Mouse (Mus musculus): ENCODE results near the gene 4930550L24Rik.

4930550L24Rik gene

DNA sequence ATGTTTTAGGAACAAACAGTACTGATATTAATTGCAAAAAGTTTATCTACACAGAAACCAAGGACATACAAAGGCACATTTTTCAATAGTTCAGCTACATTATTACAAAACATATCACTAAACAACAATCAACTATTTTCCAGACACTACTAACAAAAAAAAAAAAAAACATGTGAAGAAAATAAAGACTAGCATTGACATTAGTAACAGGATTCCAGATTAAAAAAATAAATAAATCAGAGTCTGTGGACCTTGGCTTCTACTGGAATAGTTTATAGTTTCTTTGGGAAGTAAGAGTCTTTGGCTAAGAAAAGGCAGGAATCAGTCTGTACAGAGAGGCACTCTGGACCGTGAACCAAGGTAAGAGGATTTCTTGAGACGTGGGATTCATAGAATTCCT is at the start of gene 4930550L24Rik:
Gene 4930550L24Rik, plus strand, starts transcription at position 301 of the 400 bp plus-strand sequence.
- DNase-seq (ENCODE audit: low spot score): no peak

- no peak for DNase-seq (ENCODE audit: low spot score)
Observed at GRCm38 (mm10) chrX:58900753-58901152, 8.4 kb upstream of the 4930550L24Rik start.

DNA sequence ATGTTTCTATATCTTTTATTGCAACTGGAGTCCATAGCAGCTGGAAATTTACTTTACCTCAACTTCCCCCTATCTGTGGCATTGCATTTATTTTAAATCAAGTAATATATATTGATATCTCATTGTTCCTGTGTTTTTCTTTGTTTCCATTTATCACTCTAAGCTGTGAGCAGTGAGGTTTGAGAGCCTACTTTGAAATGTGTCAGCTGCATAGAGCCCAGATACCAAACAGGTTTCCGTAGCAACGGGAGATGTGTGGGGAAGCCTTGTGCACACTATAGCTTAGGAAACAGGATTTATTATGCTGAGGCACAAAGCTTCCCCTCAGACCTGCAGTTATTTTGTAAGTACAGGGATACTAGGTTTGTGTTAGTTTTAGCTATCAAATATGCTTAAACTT is 58.8 kb downstream of the 4930550L24Rik start:
- DNase-seq (ENCODE audit: low spot score): no peak
